9 mouse cellular contexts compared by ENCODE assay signal in the genomic region with DNA sequence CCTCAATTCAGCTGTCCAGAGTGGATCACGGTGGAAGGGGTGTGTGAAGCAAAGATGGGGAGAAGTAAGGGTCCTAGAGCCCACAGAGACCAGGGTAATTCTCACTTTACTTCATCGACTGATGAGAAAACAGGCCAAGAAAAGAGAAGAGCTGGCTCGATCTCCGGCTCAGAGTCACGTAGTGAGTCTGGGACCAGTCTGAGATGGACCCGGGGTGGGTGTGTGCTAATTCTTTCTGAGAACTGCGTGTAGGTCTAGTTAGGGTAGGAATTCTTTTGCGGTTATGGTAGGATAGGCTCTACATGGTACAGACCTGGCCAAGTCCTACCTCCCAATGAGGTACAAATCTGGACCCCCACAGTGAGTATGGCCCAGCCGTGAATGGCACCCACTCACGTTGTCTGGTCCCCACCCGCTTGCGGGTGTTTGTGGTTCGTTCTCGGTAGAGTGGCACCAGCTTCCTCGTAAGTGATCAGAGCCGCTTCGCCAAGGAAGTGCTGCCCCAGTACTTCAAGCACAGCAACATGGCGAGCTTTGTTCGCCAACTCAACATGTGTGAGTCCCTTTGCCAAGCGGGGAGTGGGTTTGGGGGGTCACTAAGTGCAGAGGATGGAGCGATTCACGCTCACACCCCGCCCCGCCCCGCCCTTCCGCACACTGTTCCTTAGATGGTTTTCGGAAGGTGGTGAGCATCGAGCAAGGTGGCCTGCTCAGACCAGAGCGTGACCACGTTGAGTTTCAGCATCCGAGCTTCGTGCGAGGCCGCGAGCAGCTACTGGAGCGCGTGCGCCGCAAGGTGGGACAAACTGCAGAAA. TPM values are rescaled to one million over a fixed set of nuclear protein-coding genes. Genes with fewer than 3 reads are reported as not detected.
DNase-seq lines count a peak whose midpoint lies in the region; ATAC-seq lines count a peak whose summit lies in the region.
"Had no signal": no experiment of that assay in that cellular context is flagged by ENCODE, and none has a peak within 500 bp of the region (broad histone marks: within the 10 kb centered on the region; RNA-seq: fewer than 3 reads in every experiment).

No protein-coding gene starts in this region.

- H3K4me2 ChIP-seq in kidney, embryonic 16.5 days (replicated peaks; ENCODE audit: low read depth, low read length) = peak overlapping the region; percentile 84
- peak overlapping the region; percentile 72 for H3K4me2 ChIP-seq in embryonic facial prominence, embryonic 11.5 days (ENCODE audit: low read depth, low read length)
- peak overlapping the region; percentile 92 for H3K4me2 ChIP-seq in hindbrain, embryonic 16.5 days (ENCODE audit: low read length)

- no peaks in the 10 kb centered on the region for H3K9me3 ChIP-seq in kidney, embryonic 16.5 days (ENCODE audit: low read length)
- H3K9me3 ChIP-seq in embryonic facial prominence, embryonic 11.5 days (replicated peaks; ENCODE audit: control insufficient read depth, low read length) = no peaks in the 10 kb centered on the region
- H3K9me3 ChIP-seq in hindbrain, embryonic 16.5 days (ENCODE audit: control insufficient read depth, low read length) = no peaks in the 10 kb centered on the region; the same call in 1 of the 2 replicates

- peaks cover 99% of the 10 kb centered on the region for H3K27me3 ChIP-seq in kidney, embryonic 16.5 days (ENCODE audit: insufficient read depth, low read length)
- H3K27me3 ChIP-seq in embryonic facial prominence, embryonic 11.5 days (ENCODE audit: control insufficient read depth, insufficient read depth, low read length) = peaks cover 89% of the 10 kb centered on the region
- H3K27me3 ChIP-seq in hindbrain, embryonic 16.5 days (replicated peaks; ENCODE audit: control insufficient read depth, insufficient read depth, low read length) = peaks cover 72% of the 10 kb centered on the region

- ATAC-seq in kidney, embryonic 16.5 days (ENCODE audit: low FRiP score, low TSS enrichment) = no peak
- no peak for ATAC-seq in embryonic facial prominence, embryonic 11.5 days (replicated peaks; ENCODE audit: insufficient number of reproducible peaks, low FRiP score, low TSS enrichment, low read depth)
- no peak for ATAC-seq in hindbrain, embryonic 16.5 days
- ATAC-seq in monocyte, adult 5-6 weeks (replicated peaks; ENCODE audit: insufficient number of reproducible peaks, low FRiP score, low TSS enrichment, poor library complexity, severe bottlenecking) = peak; percentile 24; the same call in 1 of the 2 replicates
- ATAC-seq in cerebellum, adult (ENCODE audit: insufficient number of reproducible peaks, low FRiP score, low TSS enrichment) = no peak

- 4% methylated on average over 39 of the region's 39 CpGs for WGBS in kidney, embryonic 16.5 days
- 2% methylated on average over 39 of the region's 39 CpGs for WGBS in embryonic facial prominence, embryonic 11.5 days
- WGBS in hindbrain, embryonic 16.5 days = 2% methylated on average over 39 of the region's 39 CpGs

- H3K9ac ChIP-seq in kidney, embryonic 16.5 days (replicated peaks; ENCODE audit: low read length) = peak overlapping the region; percentile 60; the same call in 1 of the 2 replicates
- H3K9ac ChIP-seq in embryonic facial prominence, embryonic 11.5 days (replicated peaks; ENCODE audit: low read length) = no peak overlapping the region; the same call in 1 of the 2 replicates
- peak overlapping the region; percentile 67 for H3K9ac ChIP-seq in hindbrain, embryonic 16.5 days (ENCODE audit: low read depth, low read length)

- peaks cover 34% of the 10 kb centered on the region for H3K4me1 ChIP-seq in kidney, embryonic 16.5 days (ENCODE audit: insufficient read depth, low read length)
- peaks cover 2% of the 10 kb centered on the region; the same call in 1 of the 2 replicates for H3K4me1 ChIP-seq in embryonic facial prominence, embryonic 11.5 days (ENCODE audit: control insufficient read depth, insufficient read depth, low read length)
- peaks cover 28% of the 10 kb centered on the region for H3K4me1 ChIP-seq in hindbrain, embryonic 16.5 days (ENCODE audit: control insufficient read depth, insufficient read depth, low read depth, low read length)

- H3K27ac ChIP-seq in kidney, embryonic 16.5 days (ENCODE audit: low read length) = no peak overlapping the region
- no peak overlapping the region for H3K27ac ChIP-seq in embryonic facial prominence, embryonic 11.5 days (replicated peaks; ENCODE audit: low read depth, low read length)
- H3K27ac ChIP-seq in hindbrain, embryonic 16.5 days (ENCODE audit: low read depth, low read length) = no peak overlapping the region

- H3K36me3 ChIP-seq in kidney, embryonic 16.5 days (ENCODE audit: insufficient read depth, low read length) = no peaks in the 10 kb centered on the region
- no peaks in the 10 kb centered on the region for H3K36me3 ChIP-seq in embryonic facial prominence, embryonic 11.5 days (replicated peaks; ENCODE audit: control insufficient read depth, insufficient read depth, low read depth, low read length)
- H3K36me3 ChIP-seq in hindbrain, embryonic 16.5 days (ENCODE audit: control insufficient read depth, insufficient read depth, low read length) = no peaks in the 10 kb centered on the region

- no peak for DNase-seq in kidney, postnatal 10 days
- no peak for DNase-seq in embryonic facial prominence, embryonic 11.5 days (ENCODE audit: low spot score)
- no peak for DNase-seq in adrenal gland, postnatal 14 days
- DNase-seq in retina, embryonic 14.5 days (ENCODE audit: low spot score) = no peak

- peak overlapping the region; percentile 47 for H3K4me3 ChIP-seq in kidney, embryonic 16.5 days (ENCODE audit: low read length)
- peak overlapping the region; percentile 41 for H3K4me3 ChIP-seq in embryonic facial prominence, embryonic 11.5 days (ENCODE audit: low read depth, low read length)
- peak overlapping the region; percentile 56 for H3K4me3 ChIP-seq in hindbrain, embryonic 16.5 days (ENCODE audit: low read length)

RNA-seq across cellular contexts. Expression of a gene that starts 0.7 kb away (rescaled TPM):
- 0.14 and 0.16 TPM in 2 replicates for polyA plus RNA-seq in kidney, embryonic 16.5 days (2015; fragmentation: Nextera tagmentation; extraction: Ambion mirVana)
- polyA plus RNA-seq in embryonic facial prominence, embryonic 11.5 days (2014; fragmentation: Nextera tagmentation; extraction: Ambion mirVana) = 0.13 TPM in 1 of 2 replicates, not detected in the other
- polyA plus RNA-seq in hindbrain, embryonic 16.5 days (2015; fragmentation: Nextera tagmentation; extraction: Ambion mirVana) = 0.80 and 1.2 TPM in 2 replicates
- 0.96 to 2.5 TPM in 2 of 3 replicates, not detected in the other for total RNA-seq in monocyte, adult 5-6 weeks (2017)
- 0.41 and 0.70 TPM in 2 replicates for total RNA-seq in adrenal gland, postnatal 14 days (2021)
- total RNA-seq: neutrophil, adult 5-6 weeks had no signal

RNA-seq across cellular contexts. Expression of a gene that starts 5.6 kb away (rescaled TPM):
- 1.2 and 1.4 TPM in 2 replicates for polyA plus RNA-seq in kidney, embryonic 16.5 days (2015; fragmentation: Nextera tagmentation; extraction: Ambion mirVana)
- polyA plus RNA-seq in embryonic facial prominence, embryonic 11.5 days (2014; fragmentation: Nextera tagmentation; extraction: Ambion mirVana) = 0.84 and 1.2 TPM in 2 replicates
- 6.2 TPM in 2 replicates for polyA plus RNA-seq in hindbrain, embryonic 16.5 days (2015; fragmentation: Nextera tagmentation; extraction: Ambion mirVana)
- not detected in 3 replicates for total RNA-seq in monocyte, adult 5-6 weeks (2017)
- 11.5 and 13.4 TPM in 2 replicates for total RNA-seq in adrenal gland, postnatal 14 days (2021)
- total RNA-seq: neutrophil, adult 5-6 weeks had no signal

RNA-seq across cellular contexts. Expression of a gene that starts 5.9 kb away (rescaled TPM):
- 3.0 and 3.1 TPM in 2 replicates for polyA plus RNA-seq in kidney, embryonic 16.5 days (2015; fragmentation: Nextera tagmentation; extraction: Ambion mirVana)
- polyA plus RNA-seq in embryonic facial prominence, embryonic 11.5 days (2014; fragmentation: Nextera tagmentation; extraction: Ambion mirVana) = 1.2 and 2.0 TPM in 2 replicates
- 2.1 and 2.4 TPM in 2 replicates for polyA plus RNA-seq in hindbrain, embryonic 16.5 days (2015; fragmentation: Nextera tagmentation; extraction: Ambion mirVana)
- 3.6 to 5.0 TPM in 2 of 3 replicates, not detected in the other for total RNA-seq in monocyte, adult 5-6 weeks (2017)
- 3.3 and 5.0 TPM in 2 replicates for total RNA-seq in adrenal gland, postnatal 14 days (2021)

RNA-seq across cellular contexts. Expression of a gene that starts 5.9 kb away (rescaled TPM):
- polyA plus RNA-seq in kidney, embryonic 16.5 days (2015; fragmentation: Nextera tagmentation; extraction: Ambion mirVana) = 23.4 and 26.3 TPM in 2 replicates
- 14.0 and 16.6 TPM in 2 replicates for polyA plus RNA-seq in embryonic facial prominence, embryonic 11.5 days (2014; fragmentation: Nextera tagmentation; extraction: Ambion mirVana)
- 20.7 and 21.5 TPM in 2 replicates for polyA plus RNA-seq in hindbrain, embryonic 16.5 days (2015; fragmentation: Nextera tagmentation; extraction: Ambion mirVana)
- 16.2 to 28.9 TPM (median 23.3 TPM) in 3 replicates for total RNA-seq in monocyte, adult 5-6 weeks (2017)
- 12.7 and 15.9 TPM in 2 replicates for total RNA-seq in adrenal gland, postnatal 14 days (2021)

RNA-seq across cellular contexts. Expression of a gene that starts 15.4 kb away (rescaled TPM):
- 10.2 and 11.9 TPM in 2 replicates for polyA plus RNA-seq in kidney, embryonic 16.5 days (2015; fragmentation: Nextera tagmentation; extraction: Ambion mirVana)
- 2.3 and 3.3 TPM in 2 replicates for polyA plus RNA-seq in embryonic facial prominence, embryonic 11.5 days (2014; fragmentation: Nextera tagmentation; extraction: Ambion mirVana)
- polyA plus RNA-seq in hindbrain, embryonic 16.5 days (2015; fragmentation: Nextera tagmentation; extraction: Ambion mirVana) = 12.3 and 12.4 TPM in 2 replicates
- total RNA-seq in monocyte, adult 5-6 weeks (2017) = 0.29 TPM in 1 of 3 replicates, not detected in the others
- total RNA-seq in adrenal gland, postnatal 14 days (2021) = 3.6 and 5.0 TPM in 2 replicates
